Mouse (Mus musculus) heart, embryonic 10.5 days (tissue): Measurements from ENCODE around the gene Gm29776. TPM values are rescaled to one million over a fixed set of nuclear protein-coding genes. Genes with fewer than 3 reads are reported as not detected.

Experiments used
- DNase-seq: peaks from one replicate; pipeline ENCODE4 v3.0.0-alpha.2; 2017; ENCODE audit warnings: low spot score
- H3K27ac ChIP-seq: fragments of 300-500 bp; sonication (generic); 2 replicates; pipeline ENCODE4 v1.5.1; 2016; ENCODE audit warnings: mild to moderate bottlenecking
- H3K27me3 ChIP-seq: fragments of 300-500 bp; sonication (generic); 2 replicates; pipeline ENCODE4 v1.6.1; 2016; ENCODE audit warnings: mild to moderate bottlenecking; ENCODE audit not compliant: poor library complexity, insufficient read depth, severe bottlenecking
- H3K36me3 ChIP-seq: fragments of 300-500 bp; sonication (generic); 2 replicates; pipeline ENCODE4 v1.6.1; 2016; ENCODE audit warnings: mild to moderate bottlenecking, moderate library complexity
- H3K4me1 ChIP-seq: fragments of 300-500 bp; sonication (generic); 2 replicates; pipeline ENCODE4 v1.6.1; 2016; ENCODE audit warnings: mild to moderate bottlenecking
- H3K4me3 ChIP-seq: fragments of 300-500 bp; sonication (generic); 2 replicates; pipeline ENCODE4 v1.5.1; 2016; ENCODE audit warnings: mild to moderate bottlenecking, moderate library complexity
- H3K9me3 ChIP-seq: fragments of 300-500 bp; sonication (generic); 2 replicates; pipeline ENCODE4 v1.6.1; 2016; ENCODE audit warnings: mild to moderate bottlenecking, moderate library complexity
- WGBS: fragments of 180-500 bp; shearing (Covaris S2); methylation state at CpG from one replicate; pipeline ENCODE4 v1.1.7; 2016; 5-methylcytosine and 5-hydroxymethylcytosine counted together
- polyA plus RNA-seq: library from polyadenylated mRNA; unstranded; fragments of >200 nt; fragmentation: Nextera tagmentation; extraction: Ambion mirVana; gene quantifications from 2 replicates; pipeline ENCODE4 v1.2.1, GENCODE M21; 2016

The Gm29776 gene
- 0.10 and 0.38 TPM in 2 replicates for polyA plus RNA-seq

DNA sequence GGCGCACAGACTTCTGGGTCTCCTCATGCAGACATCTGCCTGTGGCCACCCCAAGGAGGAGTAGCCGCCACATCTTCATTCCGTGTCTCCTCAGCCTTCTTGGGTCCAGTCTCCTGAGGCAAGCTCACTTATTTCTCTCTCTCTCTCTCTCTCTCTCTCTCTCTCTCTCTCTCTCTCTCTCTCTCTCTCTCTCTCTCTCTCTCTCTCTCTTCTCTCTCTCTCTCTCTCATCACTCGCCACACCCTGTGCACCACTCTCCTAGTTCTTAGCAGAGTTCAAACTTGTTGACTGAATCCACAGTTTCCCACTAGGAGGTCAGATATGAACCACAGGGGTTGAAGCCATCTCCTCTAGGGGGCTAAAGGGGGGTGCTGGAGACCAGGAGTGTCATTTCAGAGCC is at the start of gene Gm29776:
Gm29776 (minus strand) TSS at position 101 of the 400 bp plus-strand sequence.
- Histone ChIP-seq H3K36me3 (peaks cover 3% of the 10 kb centered on the region; the same call in 1 of the 2 replicates), H3K4me1 (peaks cover 11% of the 10 kb centered on the region; the same call in 1 of the 2 replicates), H3K27me3 (0 out of 2 replicates have a peak, but pooled peaks cover 9% of the 10 kb centered on the region), H3K27ac (no peak within 1 kb of the TSS), H3K9me3 (no peaks in the 10 kb centered on the region), H3K4me3 (no peak within 1 kb of the TSS)
- 71% methylated on average over 4 of the region's 4 CpGs for WGBS
- DNase-seq: no peak

DNA sequence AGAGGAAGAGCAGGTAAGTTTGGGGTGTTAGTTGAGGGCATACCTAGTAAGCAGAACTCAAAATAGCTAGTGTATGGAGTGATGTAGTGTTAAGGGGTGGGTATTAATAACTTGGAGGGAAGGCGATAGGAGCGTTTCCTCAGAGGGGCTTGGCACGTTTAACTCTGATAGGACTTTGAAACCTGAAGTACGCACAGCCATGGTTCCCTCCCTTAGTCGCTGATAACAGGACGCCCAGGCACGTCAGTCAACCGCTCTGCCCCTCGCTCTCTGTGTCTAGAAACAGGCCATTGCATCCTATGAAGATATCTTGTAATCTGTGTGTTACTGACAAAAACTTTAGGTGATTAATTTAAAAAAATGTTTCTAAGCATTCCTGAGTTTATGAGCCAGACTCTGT is 47.4 kb upstream of the Gm29776 start:
- Histone ChIP-seq H3K9me3 (no peaks in the 10 kb centered on the region), H3K4me3 (no peak overlapping the region), H3K36me3 (no peaks in the 10 kb centered on the region), H3K4me1 (peaks cover 24% of the 10 kb centered on the region), H3K27me3 (no peaks in the 10 kb centered on the region), H3K27ac (no peak overlapping the region)
- DNase-seq: no peak
- 56% methylated on average over 9 of the region's 9 CpGs for WGBS

DNA sequence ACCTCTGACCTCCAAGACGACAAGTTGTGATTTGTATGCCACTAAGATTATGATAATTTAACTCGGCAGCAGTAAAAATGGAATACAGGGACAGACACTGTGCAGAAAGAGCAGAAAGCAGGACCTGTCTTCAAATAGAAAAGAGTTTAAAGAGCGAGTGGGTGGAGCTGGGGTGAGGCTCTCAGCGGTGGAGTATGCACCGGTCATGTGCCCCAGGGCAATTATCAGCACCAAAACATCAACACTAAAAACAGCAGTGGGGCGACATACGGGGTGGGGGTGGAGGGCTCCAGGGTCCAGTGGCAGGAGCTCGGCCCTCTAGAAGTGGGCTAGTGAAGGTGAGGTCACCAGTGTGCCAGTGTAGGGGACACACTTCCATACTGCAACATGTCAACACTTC is 45.8 kb upstream of the Gm29776 start:
- no peak for DNase-seq
- no peaks in the 10 kb centered on the region for H3K36me3 ChIP-seq
- WGBS: 42% methylated on average over 8 of the region's 8 CpGs

DNA sequence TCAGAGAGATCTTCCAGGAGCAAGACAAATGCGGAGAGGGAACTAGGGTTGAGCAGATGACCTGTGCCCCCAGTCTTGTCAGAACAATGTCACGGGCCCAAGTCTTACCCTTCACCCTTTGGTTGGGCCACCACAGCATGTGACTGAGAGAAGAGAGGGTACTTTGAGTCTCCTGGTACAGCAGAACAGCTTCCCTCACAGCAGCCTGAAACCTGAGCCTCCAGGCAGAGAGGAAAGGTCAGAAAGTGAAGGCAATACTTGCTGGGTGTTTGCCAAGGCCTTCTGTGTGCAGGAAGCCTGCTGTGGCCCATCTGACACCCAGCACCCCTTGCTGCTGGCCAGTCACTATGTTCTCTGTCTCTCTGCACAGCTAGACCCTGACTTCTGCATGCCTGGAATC is 43.7 kb upstream of the Gm29776 start:
- no peaks in the 10 kb centered on the region for H3K27me3 ChIP-seq
- no peak for DNase-seq
- peaks cover 20% of the 10 kb centered on the region for H3K4me1 ChIP-seq
- no peaks in the 10 kb centered on the region for H3K9me3 ChIP-seq
- no peak overlapping the region for H3K27ac ChIP-seq
- no peaks in the 10 kb centered on the region for H3K36me3 ChIP-seq
- WGBS: 61% methylated on average over 2 of the region's 2 CpGs
- no peak overlapping the region for H3K4me3 ChIP-seq

More for the DNA sequence above, 45.8 kb upstream of the Gm29776 start:
- H3K9me3 ChIP-seq: no peaks in the 10 kb centered on the region
- H3K4me1 ChIP-seq: peaks cover 21% of the 10 kb centered on the region
- no peaks in the 10 kb centered on the region for H3K27me3 ChIP-seq
- no peak overlapping the region for H3K27ac ChIP-seq
- no peak overlapping the region for H3K4me3 ChIP-seq

DNA sequence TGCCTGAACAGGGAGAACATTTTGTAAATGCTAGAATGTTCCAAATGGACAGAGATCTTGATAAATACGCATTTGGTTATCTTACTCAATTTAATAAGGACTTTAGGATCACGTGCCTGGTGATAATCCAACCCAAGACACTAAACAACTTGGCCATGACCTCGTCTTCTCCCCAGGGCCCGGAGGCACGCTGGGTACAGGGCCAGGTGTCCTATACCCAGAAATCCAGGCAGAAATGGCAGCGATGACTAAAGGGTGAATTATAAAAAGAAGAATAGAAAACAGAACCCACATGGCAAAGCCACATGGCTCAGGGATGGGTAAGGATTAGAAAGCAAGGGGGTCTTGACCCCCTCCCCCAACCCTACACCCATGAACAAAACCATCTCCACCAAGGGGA is 43.1 kb upstream of the Gm29776 start:
- H3K27ac ChIP-seq: no peak overlapping the region
- H3K27me3 ChIP-seq: no peaks in the 10 kb centered on the region
- H3K36me3 ChIP-seq: no peaks in the 10 kb centered on the region
- peaks cover 27% of the 10 kb centered on the region for H3K4me1 ChIP-seq
- DNase-seq: no peak
- no peaks in the 10 kb centered on the region for H3K9me3 ChIP-seq
- H3K4me3 ChIP-seq: no peak overlapping the region
- WGBS: 82% methylated on average over 6 of the region's 6 CpGs

DNA sequence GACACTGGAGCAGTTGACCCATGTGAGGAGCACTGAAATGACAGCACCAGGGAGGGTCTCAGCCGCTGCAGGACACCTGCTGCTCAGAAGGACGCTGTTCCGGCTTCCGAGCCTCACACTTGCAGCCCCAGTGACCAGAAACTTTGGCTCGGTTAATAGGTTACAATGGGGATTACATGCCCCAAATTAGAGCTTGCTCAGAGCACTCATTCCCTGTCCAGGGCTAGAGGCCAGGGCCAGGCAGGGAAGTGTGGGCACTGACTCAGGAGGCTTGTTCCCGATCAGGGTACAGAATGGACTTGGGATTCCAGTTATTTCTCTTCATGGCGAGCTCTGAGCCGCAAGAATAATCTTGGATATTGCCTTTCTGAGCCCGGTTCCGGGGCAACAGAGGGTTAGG is 39.0 kb upstream of the Gm29776 start:
- H3K4me3 ChIP-seq: no peak overlapping the region
- DNase-seq: no peak
- peaks cover 35% of the 10 kb centered on the region for H3K4me1 ChIP-seq
- no peaks in the 10 kb centered on the region for H3K27me3 ChIP-seq
- no peaks in the 10 kb centered on the region for H3K9me3 ChIP-seq
- no peak overlapping the region for H3K27ac ChIP-seq
- H3K36me3 ChIP-seq: no peaks in the 10 kb centered on the region
- WGBS: 78% methylated on average over 10 of the region's 10 CpGs

DNA sequence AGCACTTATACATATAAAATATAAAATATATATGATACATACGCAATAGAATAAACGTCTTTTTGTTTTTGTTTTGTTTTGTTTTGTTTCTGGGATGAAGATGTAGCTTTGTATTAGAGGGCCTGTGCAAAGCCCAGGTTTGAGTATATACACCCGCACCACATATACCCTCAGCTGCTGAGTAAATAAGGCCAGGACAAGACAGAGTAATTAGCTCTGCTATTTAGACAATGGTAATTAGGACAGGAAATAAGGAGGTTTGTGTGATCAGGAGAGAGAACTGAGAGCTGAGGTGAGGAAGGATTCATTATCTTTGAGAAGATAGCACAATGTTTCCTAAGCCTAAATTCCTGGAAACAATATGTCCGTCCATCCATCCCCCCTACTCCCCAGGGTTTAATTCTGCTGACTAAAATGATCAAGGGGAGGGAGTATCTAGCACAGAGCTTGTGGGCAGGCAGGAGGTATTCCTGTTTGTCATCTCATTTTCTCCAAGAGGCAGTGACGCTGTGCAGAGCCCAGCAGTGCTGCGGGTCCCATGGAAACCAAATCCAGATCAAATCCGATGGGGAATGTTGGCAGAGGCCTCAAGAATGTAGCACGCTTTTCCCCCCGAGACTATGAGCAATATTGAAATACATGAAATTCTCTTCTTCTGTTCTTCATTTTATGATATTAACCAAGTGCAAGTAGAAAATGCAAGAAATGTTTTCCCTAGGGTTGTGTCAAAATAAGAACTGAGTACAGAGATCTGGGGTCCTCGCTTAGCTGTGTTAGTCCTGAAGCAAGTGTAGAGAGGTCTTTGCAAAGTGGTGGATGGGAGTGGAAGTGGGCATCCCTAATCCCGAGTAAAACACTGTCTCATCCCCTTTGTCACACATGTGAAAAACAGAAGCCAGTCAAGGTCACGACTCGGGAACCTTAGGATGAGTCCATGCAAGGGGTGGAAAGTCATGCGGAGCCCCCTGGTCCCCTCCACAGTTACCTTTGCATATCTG is 38.2 kb upstream of the Gm29776 start:
- H3K9me3 ChIP-seq: no peaks in the 10 kb centered on the region
- DNase-seq: no peak
- peaks cover 2% of the 10 kb centered on the region; the same call in 1 of the 2 replicates for H3K27me3 ChIP-seq
- no peak overlapping the region for H3K27ac ChIP-seq
- H3K4me3 ChIP-seq: no peak overlapping the region
- H3K36me3 ChIP-seq: no peaks in the 10 kb centered on the region
- WGBS: 51% methylated on average over 14 of the region's 14 CpGs
- H3K4me1 ChIP-seq: peaks cover 30% of the 10 kb centered on the region

DNA sequence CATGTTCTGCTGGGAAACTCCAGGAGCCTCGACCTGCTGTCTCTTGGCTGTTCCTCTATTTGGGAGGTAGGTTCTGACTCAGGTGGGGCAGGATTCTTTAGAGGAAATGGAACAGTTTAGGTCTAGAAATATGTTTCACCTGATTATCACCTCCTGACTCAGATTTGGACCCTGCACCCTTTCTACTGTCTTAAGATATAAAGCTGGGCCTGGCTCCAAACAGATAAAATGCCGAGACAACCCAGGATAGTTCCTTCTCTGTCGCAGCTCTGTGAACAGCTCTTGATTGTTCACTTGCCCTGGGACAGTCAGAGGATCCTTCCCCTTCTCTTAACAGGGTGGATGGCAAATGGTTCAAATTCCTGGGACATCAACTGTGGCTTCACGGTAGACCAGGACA is 36.6 kb upstream of the Gm29776 start:
- WGBS: 37% methylated on average over 4 of the region's 4 CpGs
- Histone ChIP-seq H3K4me3 (no peak overlapping the region), H3K27ac (no peak overlapping the region), H3K36me3 (no peaks in the 10 kb centered on the region), H3K9me3 (no peaks in the 10 kb centered on the region), H3K4me1 (peaks cover 30% of the 10 kb centered on the region), H3K27me3 (peaks cover 9% of the 10 kb centered on the region; the same call in 1 of the 2 replicates)
- DNase-seq: no peak

DNA sequence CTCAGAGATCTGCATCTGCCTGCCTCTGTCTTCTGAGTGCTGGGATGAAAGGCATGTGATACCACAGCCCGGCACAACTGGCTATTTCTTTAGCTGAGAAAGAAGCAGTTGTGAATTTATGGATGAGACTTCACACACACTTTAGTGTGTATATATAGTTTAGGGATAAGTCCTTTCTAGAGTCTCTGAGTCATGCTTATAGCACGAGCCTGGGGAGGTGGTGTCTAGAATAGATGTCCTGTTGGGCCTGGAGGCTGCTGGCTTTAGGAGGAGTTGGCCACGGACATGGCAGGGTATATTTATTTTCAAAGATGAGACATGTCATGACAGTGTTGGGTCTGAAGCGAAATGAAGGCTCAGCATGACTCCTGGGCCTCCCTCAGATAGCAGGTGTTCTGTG is 35.4 kb upstream of the Gm29776 start:
- Histone ChIP-seq H3K36me3 (no peaks in the 10 kb centered on the region), H3K4me3 (no peak overlapping the region), H3K27me3 (peaks cover 9% of the 10 kb centered on the region; the same call in 1 of the 2 replicates), H3K9me3 (no peaks in the 10 kb centered on the region), H3K4me1 (peaks cover 33% of the 10 kb centered on the region), H3K27ac (no peak overlapping the region)
- 77% methylated on average over 4 of the region's 4 CpGs for WGBS
- DNase-seq: no peak

DNA sequence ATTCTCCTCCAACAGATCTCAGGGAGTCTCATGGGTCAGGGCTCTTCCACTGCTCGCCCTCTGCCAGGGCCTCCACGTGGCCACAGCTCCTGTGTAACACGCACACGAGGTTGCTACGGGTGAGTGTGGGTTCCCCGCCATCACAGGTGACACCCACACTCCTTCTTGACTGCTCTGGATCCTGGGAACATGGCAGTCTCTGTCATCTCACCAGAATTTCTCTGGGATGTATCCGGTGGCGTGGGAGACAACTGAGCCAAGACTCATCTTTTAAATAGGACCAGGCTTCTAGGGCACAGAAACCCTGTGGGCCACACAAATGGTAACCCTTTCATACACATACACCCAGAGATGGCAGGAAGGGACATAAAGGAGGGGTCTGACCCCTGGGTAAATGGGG is 33.6 kb upstream of the Gm29776 start:
- Histone ChIP-seq H3K9me3 (no peaks in the 10 kb centered on the region), H3K27me3 (peaks cover 9% of the 10 kb centered on the region; the same call in 1 of the 2 replicates), H3K4me1 (peaks cover 27% of the 10 kb centered on the region), H3K27ac (no peak overlapping the region), H3K4me3 (no peak overlapping the region), H3K36me3 (no peaks in the 10 kb centered on the region)
- DNase-seq: no peak
- 91% methylated on average over 8 of the region's 8 CpGs for WGBS

DNA sequence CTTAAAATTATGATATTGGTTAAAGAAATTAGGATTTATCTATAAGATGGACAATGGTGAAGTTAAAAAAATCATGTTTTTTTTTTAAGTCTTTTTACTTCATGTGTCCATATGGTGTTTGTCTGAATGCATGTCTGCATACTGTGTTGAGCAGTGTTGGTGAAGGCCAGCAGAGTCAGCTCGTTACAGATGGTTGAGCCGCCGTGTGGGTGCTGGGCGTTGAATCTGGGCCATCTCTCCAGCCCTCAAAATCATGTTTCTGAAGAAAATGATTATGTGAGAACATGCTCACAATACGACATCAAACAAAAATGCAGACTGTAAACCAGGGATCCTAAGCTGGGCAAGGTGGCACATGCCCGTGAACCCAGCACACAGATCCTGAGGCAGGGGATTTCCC is 31.7 kb upstream of the Gm29776 start:
- Histone ChIP-seq H3K9me3 (no peaks in the 10 kb centered on the region), H3K36me3 (no peaks in the 10 kb centered on the region), H3K4me3 (no peak overlapping the region), H3K27ac (no peak overlapping the region), H3K27me3 (peaks cover 13% of the 10 kb centered on the region; the same call in 1 of the 2 replicates), H3K4me1 (peaks cover 17% of the 10 kb centered on the region)
- DNase-seq: no peak
- 85% methylated on average over 6 of the region's 6 CpGs for WGBS

DNA sequence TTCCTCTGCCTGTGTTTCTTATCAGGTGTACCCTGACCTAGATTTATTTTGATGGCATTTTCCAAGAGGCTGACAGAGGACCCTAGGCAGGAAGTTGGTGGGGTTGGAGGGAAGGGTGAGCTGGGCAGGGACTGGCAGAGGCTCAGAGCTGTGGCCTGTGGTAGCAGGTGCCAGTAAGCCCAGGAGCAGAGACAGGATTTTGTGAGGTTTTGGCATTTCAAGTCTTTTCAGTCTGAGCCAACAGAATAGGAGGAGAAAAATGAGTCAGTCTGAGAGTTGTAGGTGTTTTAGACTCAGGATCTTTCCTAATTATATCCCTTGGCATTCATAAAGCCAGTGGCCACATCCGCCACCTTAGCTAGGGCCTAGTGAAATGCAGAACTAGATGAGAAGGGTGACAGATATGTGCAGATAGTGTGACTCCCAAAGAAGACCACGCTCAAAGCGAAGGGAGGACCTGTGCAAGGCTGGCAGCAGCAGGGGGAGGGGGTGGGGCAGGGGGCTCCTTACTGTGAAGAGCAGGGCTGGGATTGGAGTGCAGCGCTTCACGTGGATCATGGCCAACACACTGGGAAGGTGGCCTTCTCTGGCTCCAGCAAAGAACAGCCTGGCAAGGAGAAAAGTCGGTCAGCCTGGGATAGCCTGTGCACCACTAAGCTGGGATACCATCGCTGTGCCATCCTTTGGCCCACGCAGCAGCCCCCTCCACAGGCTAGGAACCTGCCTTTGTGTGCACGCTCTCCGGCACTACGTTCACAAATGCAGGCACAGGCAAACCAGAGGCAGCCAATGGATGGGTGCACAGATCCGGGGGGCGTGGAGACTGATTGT is 30.4 kb upstream of the Gm29776 start:
- Histone ChIP-seq H3K27me3 (peaks cover 13% of the 10 kb centered on the region; the same call in 1 of the 2 replicates), H3K9me3 (no peaks in the 10 kb centered on the region), H3K27ac (no peak overlapping the region), H3K36me3 (no peaks in the 10 kb centered on the region), H3K4me3 (no peak overlapping the region), H3K4me1 (peaks cover 14% of the 10 kb centered on the region)
- no peak for DNase-seq
- WGBS: 65% methylated on average over 13 of the region's 13 CpGs
